Mouse (Mus musculus) heart, postnatal 0 days (tissue): Measurements from ENCODE around the gene Arhgef2.

Experiments used
- CTCF ChIP-seq: IDR thresholded peaks from 2 replicates; pipeline ENCODE4 v1.5.1; 2016; ENCODE audit warnings: antibody characterized with exemption, control low read depth, low read depth
- EP300 ChIP-seq: IDR thresholded peaks from 2 replicates; pipeline ENCODE4 v1.6.1; 2016; ENCODE audit warnings: antibody characterized with exemption, low read depth

GRCm38 (mm10) chr3:88609066-88609465 is 3.3 kb downstream of the Arhgef2 start:
- TF ChIP-seq CTCF = no peak
- no peak for TF ChIP-seq EP300
